Mouse (Mus musculus): ENCODE measurements around the gene Cd1d1. TPM values are rescaled to one million over a fixed set of nuclear protein-coding genes. Genes with fewer than 3 reads are reported as not detected.
"Not testable (repeated sequence)": the region's sequence is repeated elsewhere in the genome, so short reads cannot be mapped to it uniquely, and the experiment has no call there.

Gene Cd1d1
- 1.7 TPM for polyA plus RNA-seq (2021)

- in situ Hi-C loops (cut with MboI; ENCODE audit: low pct_unique_long_range_greater_than_20kb): no loop called here
- TF ChIP-seq CTCF (IDR thresholded peaks at IDR 0.05): no peak
- CTCF ChIA-PET: no interaction called here
Observed at GRCm38 (mm10) chr3:86999415-86999740, at the start of gene Cd1d1. Cd1d1 (minus strand) TSS chr3:86999441.

GRCm38 (mm10) chr3:87047801-87048200, 48.6 kb upstream of the Cd1d1 start:
- DNase-seq (ENCODE audit: low read depth, low spot score) (no peak), ATAC-seq (no peak)
- TF ChIP-seq CTCF (IDR thresholded peaks at IDR 0.05): no peak
- peaks cover 64% of the 10 kb centered on the region for H3K27me3 ChIP-seq
- ChIA-PET CTCF (interaction anchor here (0.9 to 1.4 kb wide), 4 partner anchors 17 to 456 kb away, joined by 3 to 5 read pairs (median 4); no protein-coding TSS in a partner anchor), POLR2A (no interaction called here)
- in situ Hi-C loops (cut with MboI; ENCODE audit: low pct_unique_long_range_greater_than_20kb): no loop called here

More at GRCm38 (mm10) chr3:86999415-86999740, at the start of gene Cd1d1:
- peaks cover 45% of the 10 kb centered on the region for H3K27me3 ChIP-seq
- POLR2A ChIA-PET: no interaction called here
- DNase-seq (ENCODE audit: low read depth, low spot score) (no peak), ATAC-seq (no peak)

- in situ Hi-C loops (cut with MboI; ENCODE audit: low pct_unique_long_range_greater_than_20kb): no loop called here
- ChIA-PET CTCF (interaction anchor here (2.0 kb wide), 1 partner anchor 40 kb away, joined by 6 read pairs; no protein-coding TSS in a partner anchor), POLR2A (no interaction called here)
- DNase-seq (ENCODE audit: low read depth, low spot score): no peak
- peaks cover 49% of the 10 kb centered on the region for H3K27me3 ChIP-seq
- no peak for ATAC-seq
- TF ChIP-seq CTCF (IDR thresholded peaks at IDR 0.05): no peak
Observed at GRCm38 (mm10) chr3:87041733-87042132, 42.5 kb upstream of the Cd1d1 start.

DNA sequence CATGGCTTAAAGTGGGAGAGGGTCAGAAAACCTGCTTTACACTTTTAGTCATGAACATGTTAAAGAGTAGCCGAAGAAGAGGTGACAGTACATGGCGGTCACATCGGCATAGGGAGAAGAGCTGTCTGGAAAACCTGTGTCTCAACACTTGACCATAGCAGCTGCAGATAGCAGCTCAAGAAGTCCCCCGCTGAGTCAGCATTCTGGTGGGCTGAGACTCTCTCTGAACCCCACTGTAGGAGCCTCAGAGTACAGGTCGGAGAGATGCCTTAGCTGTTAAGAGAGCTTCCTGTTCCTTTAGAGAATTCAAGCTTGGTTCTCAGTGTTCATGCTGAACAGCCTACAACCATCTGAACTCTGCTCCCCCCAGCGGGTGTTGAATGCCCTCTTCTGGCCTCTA, 39.3 kb upstream of the Cd1d1 start:
- ATAC-seq: no peak
- H3K27me3 ChIP-seq: peaks cover 37% of the 10 kb centered on the region
- ChIA-PET CTCF (interaction anchor here (3.0 kb wide), 1 partner anchor 137 kb away, joined by 14 read pairs; the partner anchor contains the start of gene Kirrel), POLR2A (interaction anchor here (0.8 kb wide), 1 partner anchor 56 kb away, joined by 3 read pairs; no protein-coding TSS in a partner anchor)
- DNase-seq (ENCODE audit: low read depth, low spot score): no peak
- in situ Hi-C loops (cut with MboI; ENCODE audit: low pct_unique_long_range_greater_than_20kb): loop anchor here (5.0 to 10.0 kb wide), 3 partner anchors 34 to 526 kb away; no protein-coding TSS in a partner anchor
- no peak for TF ChIP-seq CTCF (IDR thresholded peaks at IDR 0.05)

DNA sequence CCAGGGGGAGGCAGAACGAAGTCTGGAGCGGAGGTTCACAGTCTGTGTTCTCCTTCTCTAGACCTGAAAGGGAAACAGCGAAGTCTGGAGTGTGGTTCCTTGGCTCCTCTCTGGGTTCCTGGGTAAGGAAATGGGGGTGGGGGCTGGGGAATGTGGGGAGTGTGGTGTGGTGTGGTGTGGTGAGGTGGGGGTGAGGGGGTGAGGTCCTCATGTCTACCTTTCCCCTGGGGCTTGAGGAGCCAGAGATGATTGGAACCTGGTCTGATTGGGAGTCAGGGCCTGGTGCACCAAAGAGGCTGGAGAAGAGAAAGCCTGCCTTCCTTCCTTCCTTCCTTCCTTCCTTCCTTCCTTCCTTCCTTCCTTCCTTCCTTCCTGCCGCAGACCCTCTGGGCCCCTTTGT, 34.8 kb upstream of the Cd1d1 start:
- DNase-seq (ENCODE audit: low read depth, low spot score) (no peak), ATAC-seq (no peak)
- peaks cover 8% of the 10 kb centered on the region for H3K27me3 ChIP-seq
- CTCF ChIA-PET: interaction anchor here (1.0 to 5.2 kb wide), 8 partner anchors 28 to 274 kb away, joined by 3 to 49 read pairs (median 4); partner anchors contain the start of gene Kirrel
- POLR2A ChIA-PET: interaction anchor here (0.8 kb wide), 1 partner anchor 138 kb away, joined by 3 read pairs; no protein-coding TSS in a partner anchor
- TF ChIP-seq CTCF (IDR thresholded peaks at IDR 0.05): no peak
- in situ Hi-C loops (cut with MboI; ENCODE audit: low pct_unique_long_range_greater_than_20kb): loop anchor here (5.0 to 10.0 kb wide), 3 partner anchors 143 to 531 kb away; no protein-coding TSS in a partner anchor

DNA sequence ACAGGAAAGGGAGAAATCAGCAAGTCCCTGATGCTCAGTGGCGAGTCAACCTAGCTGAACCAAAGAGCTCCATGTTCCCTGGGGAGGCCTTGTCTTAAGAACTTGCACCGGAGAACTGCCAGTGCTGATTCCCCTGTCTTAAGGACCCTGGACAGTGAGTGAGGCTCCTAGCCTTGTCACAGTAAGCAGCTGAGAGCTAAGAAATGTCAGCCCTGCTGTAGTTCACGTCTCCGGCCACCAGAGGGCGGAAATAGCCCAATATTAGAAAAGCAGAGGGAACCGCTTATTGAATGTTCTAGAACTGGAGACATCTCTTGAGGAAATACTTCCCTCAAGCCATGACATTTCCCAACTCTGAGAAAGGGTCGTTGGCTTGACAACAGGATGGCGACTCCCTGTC, 34.1 kb upstream of the Cd1d1 start:
- CTCF ChIA-PET: interaction anchor here (0.7 to 5.2 kb wide), 20 partner anchors 10 to 457 kb away, joined by 3 to 49 read pairs (median 3); partner anchors contain the start of gene Kirrel
- in situ Hi-C loops (cut with MboI; ENCODE audit: low pct_unique_long_range_greater_than_20kb): loop anchor here (5.0 to 10.0 kb wide), 3 partner anchors 144 to 531 kb away; no protein-coding TSS in a partner anchor
- DNase-seq (ENCODE audit: low read depth, low spot score): peak; percentile 56
- POLR2A ChIA-PET: interaction anchor here (0.7 to 0.8 kb wide), 2 partner anchors 102 to 139 kb away, joined by 3 read pairs; no protein-coding TSS in a partner anchor
- TF ChIP-seq CTCF (IDR thresholded peaks at IDR 0.05): peak; percentile 97
- ATAC-seq: peak; percentile 68
- H3K27me3 ChIP-seq: peaks cover 5% of the 10 kb centered on the region

GRCm38 (mm10) chr3:87030855-87031254, 31.6 kb upstream of the Cd1d1 start:
- H3K27me3 ChIP-seq: peaks cover 10% of the 10 kb centered on the region
- CTCF ChIA-PET: interaction anchor here (0.6 to 5.2 kb wide), 23 partner anchors 10 to 532 kb away, joined by 3 to 49 read pairs (median 4); partner anchors contain the start of gene Kirrel
- DNase-seq (ENCODE audit: low read depth, low spot score) (peak; percentile 42), ATAC-seq (no peak)
- POLR2A ChIA-PET: no interaction called here
- peak; percentile 93 for TF ChIP-seq CTCF (IDR thresholded peaks at IDR 0.05)
- in situ Hi-C loops (cut with MboI; ENCODE audit: low pct_unique_long_range_greater_than_20kb): loop anchor here (5.0 to 10.0 kb wide), 3 partner anchors 146 to 534 kb away; no protein-coding TSS in a partner anchor

- DNase-seq (ENCODE audit: low read depth, low spot score): no peak
- ChIA-PET POLR2A (no interaction called here), CTCF (no interaction called here)
- peaks cover 53% of the 10 kb centered on the region for H3K27me3 ChIP-seq
- TF ChIP-seq CTCF (IDR thresholded peaks at IDR 0.05): no peak
- ATAC-seq: no peak
- in situ Hi-C loops (cut with MboI; ENCODE audit: low pct_unique_long_range_greater_than_20kb): no loop called here
Observed at GRCm38 (mm10) chr3:87017707-87018106, 18.5 kb upstream of the Cd1d1 start.

DNA sequence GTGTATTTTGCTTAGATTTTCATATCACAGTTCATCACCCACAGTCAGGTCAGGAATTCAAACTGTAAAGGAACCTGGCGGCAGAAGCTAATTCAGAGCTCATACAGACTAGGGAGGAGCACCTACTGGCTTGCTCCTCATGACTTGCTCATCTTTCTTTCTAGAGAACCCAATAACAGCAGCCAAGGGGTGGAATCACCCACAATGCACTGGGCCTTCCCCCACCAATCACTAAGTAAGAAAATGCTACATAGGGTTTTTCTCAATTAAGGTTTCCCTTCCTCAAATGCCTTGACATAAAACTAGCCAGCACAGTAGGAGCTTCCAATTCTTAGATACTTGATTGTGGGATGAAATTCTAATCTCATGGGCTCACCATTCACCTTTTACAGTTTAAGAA, 17.8 kb upstream of the Cd1d1 start:
- peaks cover 53% of the 10 kb centered on the region for H3K27me3 ChIP-seq
- no peak for ATAC-seq
- no peak for DNase-seq (ENCODE audit: low read depth, low spot score)
- ChIA-PET CTCF (no interaction called here), POLR2A (no interaction called here)
- no peak for TF ChIP-seq CTCF (IDR thresholded peaks at IDR 0.05)
- in situ Hi-C loops (cut with MboI; ENCODE audit: low pct_unique_long_range_greater_than_20kb): no loop called here

DNA sequence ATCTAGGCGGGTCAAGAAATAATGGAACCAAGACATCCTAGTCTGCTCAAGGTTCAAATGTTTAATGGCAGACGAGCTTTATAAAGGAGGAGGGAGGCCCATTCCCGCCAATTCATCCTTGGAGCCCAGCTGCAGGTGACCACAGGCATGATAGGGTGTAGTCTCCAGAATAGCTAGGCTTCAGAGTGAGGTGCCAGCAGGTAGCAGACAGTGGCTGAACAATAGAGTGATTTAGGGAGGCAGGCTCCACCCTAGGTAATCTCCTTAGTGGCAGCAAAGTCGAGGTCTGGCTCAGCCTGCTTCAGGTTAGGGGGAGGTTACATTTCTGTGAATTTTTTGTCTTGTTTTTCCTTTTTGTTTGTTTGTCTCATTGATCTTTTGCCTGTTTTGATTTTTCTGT, 16.7 kb upstream of the Cd1d1 start:
- TF ChIP-seq CTCF (IDR thresholded peaks at IDR 0.05): no peak
- H3K27me3 ChIP-seq: peaks cover 63% of the 10 kb centered on the region
- in situ Hi-C loops (cut with MboI; ENCODE audit: low pct_unique_long_range_greater_than_20kb): no loop called here
- ChIA-PET CTCF (no interaction called here), POLR2A (no interaction called here)
- DNase-seq (ENCODE audit: low read depth, low spot score) (no peak), ATAC-seq (no peak)

- in situ Hi-C loops (cut with MboI; ENCODE audit: low pct_unique_long_range_greater_than_20kb); POLR2A ChIA-PET; DNase-seq (ENCODE audit: low read depth, low spot score); CTCF ChIA-PET; ATAC-seq: not testable (repeated sequence)
- H3K27me3 ChIP-seq: peaks cover 63% of the 10 kb centered on the region
Observed at GRCm38 (mm10) chr3:87012406-87012805, 13.2 kb upstream of the Cd1d1 start.

GRCm38 (mm10) chr3:87008281-87008680, 9.0 kb upstream of the Cd1d1 start:
- POLR2A ChIA-PET; in situ Hi-C loops (cut with MboI; ENCODE audit: low pct_unique_long_range_greater_than_20kb); ATAC-seq; CTCF ChIA-PET; DNase-seq (ENCODE audit: low read depth, low spot score): not testable (repeated sequence)
- peaks cover 68% of the 10 kb centered on the region for H3K27me3 ChIP-seq

Measured in Patski (cell line).